Mouse (Mus musculus) hindbrain, embryonic 11.5 days (tissue): Measurements from ENCODE around the gene Hck. TPM values are rescaled to one million over a fixed set of nuclear protein-coding genes. Genes with fewer than 3 reads are reported as not detected.

ENCODE experiments used
- ATAC-seq: fragments of 200-750 bp; cut with Nextera tagmentation; 2 replicates; pipeline ENCODE4 v1.8.0; 2017; ENCODE audit warnings: mild to moderate bottlenecking, moderate TSS enrichment, moderate library complexity; ENCODE audit not compliant: low FRiP score
- DNase-seq: peaks from one replicate; pipeline ENCODE4 v3.0.0-alpha.2; 2015; ENCODE audit warnings: low spot score
- H3K27ac ChIP-seq: fragments of 300-500 bp; sonication (generic); 2 replicates; pipeline ENCODE4 v1.5.1; 2014; ENCODE audit warnings: mild to moderate bottlenecking, low read depth, low read length
- H3K27me3 ChIP-seq: fragments of 300-500 bp; sonication (generic); 2 replicates; pipeline ENCODE4 v1.6.1; 2014; ENCODE audit warnings: mild to moderate bottlenecking, low read length, moderate library complexity, mixed read lengths; ENCODE audit not compliant: control insufficient read depth, insufficient read depth
- H3K36me3 ChIP-seq: fragments of 300-500 bp; sonication (generic); 2 replicates; pipeline ENCODE4 v1.6.1; 2014; ENCODE audit warnings: mild to moderate bottlenecking, low read length, moderate library complexity, mixed read lengths; ENCODE audit not compliant: control insufficient read depth, insufficient read depth
- H3K4me1 ChIP-seq: fragments of 300-500 bp; sonication (generic); replicated peaks from 2 replicates; pipeline ENCODE4 v1.6.1; 2014; ENCODE audit warnings: low read length, mixed read lengths; ENCODE audit not compliant: control insufficient read depth, insufficient read depth
- H3K4me2 ChIP-seq: fragments of 300-500 bp; sonication (generic); replicated peaks from 2 replicates; pipeline ENCODE4 v1.6.1; 2014; ENCODE audit warnings: mild to moderate bottlenecking, low read depth, low read length
- H3K4me3 ChIP-seq: fragments of 300-500 bp; sonication (generic); 2 replicates; pipeline ENCODE4 v1.5.1; 2014; ENCODE audit warnings: low read depth, low read length
- H3K9ac ChIP-seq: fragments of 300-500 bp; sonication (generic); 2 replicates; pipeline ENCODE4 v1.6.1; 2014; ENCODE audit warnings: low read depth, low read length
- H3K9me3 ChIP-seq: fragments of 300-500 bp; sonication (generic); 2 replicates; pipeline ENCODE4 v1.6.1; 2016; ENCODE audit warnings: low read length; ENCODE audit not compliant: control insufficient read depth
- WGBS: fragments of 180-500 bp; shearing (Covaris S2); extraction: QIAGEN DNeasy Blood & Tissue Kit; methylation state at CpG from one replicate; pipeline ENCODE4 v1.1.7; 2014; 5-methylcytosine and 5-hydroxymethylcytosine counted together
- polyA plus RNA-seq: library from polyadenylated mRNA; unstranded; fragments of >200 nt; fragmentation: Nextera tagmentation; extraction: Ambion mirVana; gene quantifications from 2 replicates; pipeline ENCODE4 v1.2.1, GENCODE M21; 2014

Hck gene
- polyA plus RNA-seq, 1 experiment from 2014 or later: 2.4 TPM

GRCm38 (mm10) chr2:153170490-153171224, 62.4 kb downstream of the Hck start:
- no peak overlapping the region for H3K4me2 ChIP-seq
- H3K4me3 ChIP-seq: no peak overlapping the region
- DNase-seq (no peak), ATAC-seq (no peak)
- H3K36me3 ChIP-seq: no peaks in the 10 kb centered on the region
- H3K9me3 ChIP-seq: no peaks in the 10 kb centered on the region
- H3K27ac ChIP-seq: no peak overlapping the region
- no peak overlapping the region for H3K9ac ChIP-seq
- 92% methylated on average over 9 of the region's 9 CpGs for WGBS
- H3K4me1 ChIP-seq: no peaks in the 10 kb centered on the region
- H3K27me3 ChIP-seq: no peaks in the 10 kb centered on the region

- DNase-seq: no peak
- no peak overlapping the region for H3K27ac ChIP-seq
- no peaks in the 10 kb centered on the region for H3K36me3 ChIP-seq
- H3K9me3 ChIP-seq: no peaks in the 10 kb centered on the region
- no peak overlapping the region for H3K9ac ChIP-seq
- H3K4me3 ChIP-seq: no peak overlapping the region
- no peak for ATAC-seq
- H3K4me1 ChIP-seq: no peaks in the 10 kb centered on the region
- no peak overlapping the region for H3K4me2 ChIP-seq
- 97% methylated on average over 5 of the region's 5 CpGs for WGBS
- no peaks in the 10 kb centered on the region for H3K27me3 ChIP-seq
These were observed 63.7 kb downstream of the Hck start for GRCm38 (mm10) chr2:153171966-153172365.

GRCm38 (mm10) chr2:153175995-153176570, 67.8 kb downstream of the Hck start:
- DNase-seq: no peak
- H3K4me1 ChIP-seq: no peaks in the 10 kb centered on the region
- H3K4me3 ChIP-seq: no peak overlapping the region
- 74% methylated on average over 8 of the region's 8 CpGs for WGBS
- no peak overlapping the region for H3K4me2 ChIP-seq
- H3K36me3 ChIP-seq: 0 out of 2 replicates have a peak, but pooled peaks cover 3% of the 10 kb centered on the region
- no peak for ATAC-seq
- H3K9ac ChIP-seq: no peak overlapping the region
- no peaks in the 10 kb centered on the region for H3K9me3 ChIP-seq
- no peaks in the 10 kb centered on the region for H3K27me3 ChIP-seq
- no peak overlapping the region for H3K27ac ChIP-seq

GRCm38 (mm10) chr2:153177188-153177587, 68.9 kb downstream of the Hck start:
- Histone ChIP-seq H3K27me3 (no peaks in the 10 kb centered on the region), H3K4me1 (no peaks in the 10 kb centered on the region), H3K9ac (no peak overlapping the region), H3K4me2 (no peak overlapping the region), H3K9me3 (no peaks in the 10 kb centered on the region), H3K27ac (no peak overlapping the region), H3K4me3 (no peak overlapping the region), H3K36me3 (0 out of 2 replicates have a peak, but pooled peaks cover 3% of the 10 kb centered on the region)
- ATAC-seq: no peak
- DNase-seq: no peak
- WGBS: 88% methylated on average over 3 of the region's 3 CpGs

GRCm38 (mm10) chr2:153179126-153179860, 71.0 kb downstream of the Hck start:
- Histone ChIP-seq H3K36me3 (0 out of 2 replicates have a peak, but pooled peaks cover 3% of the 10 kb centered on the region), H3K27me3 (no peaks in the 10 kb centered on the region), H3K4me1 (no peaks in the 10 kb centered on the region), H3K4me2 (no peak overlapping the region), H3K9me3 (no peaks in the 10 kb centered on the region), H3K4me3 (no peak overlapping the region), H3K9ac (no peak overlapping the region), H3K27ac (no peak overlapping the region)
- ATAC-seq (no peak), DNase-seq (no peak)
- 87% methylated on average over 10 of the region's 10 CpGs for WGBS

- no peak for ATAC-seq
These were observed 71.7 kb downstream of the Hck start for GRCm38 (mm10) chr2:153179961-153180360.

GRCm38 (mm10) chr2:153186176-153186591, 77.9 kb downstream of the Hck start:
- DNase-seq: no peak
- Histone ChIP-seq H3K4me3 (no peak overlapping the region), H3K9me3 (no peaks in the 10 kb centered on the region), H3K4me2 (no peak overlapping the region), H3K9ac (no peak overlapping the region), H3K27me3 (no peaks in the 10 kb centered on the region), H3K36me3 (peaks cover 4% of the 10 kb centered on the region; the same call in 1 of the 2 replicates), H3K4me1 (no peaks in the 10 kb centered on the region), H3K27ac (no peak overlapping the region)
- WGBS: 83% methylated on average over 2 of the region's 2 CpGs
- ATAC-seq: no peak

More at GRCm38 (mm10) chr2:153179961-153180360, 71.7 kb downstream of the Hck start:
- WGBS: 83% methylated on average over 3 of the region's 3 CpGs
- no peak for DNase-seq
- H3K9ac ChIP-seq: no peak overlapping the region
- no peaks in the 10 kb centered on the region for H3K9me3 ChIP-seq
- 0 out of 2 replicates have a peak, but pooled peaks cover 3% of the 10 kb centered on the region for H3K36me3 ChIP-seq
- no peaks in the 10 kb centered on the region for H3K4me1 ChIP-seq
- H3K4me2 ChIP-seq: no peak overlapping the region
- H3K4me3 ChIP-seq: no peak overlapping the region
- no peaks in the 10 kb centered on the region for H3K27me3 ChIP-seq
- no peak overlapping the region for H3K27ac ChIP-seq

- no peaks in the 10 kb centered on the region for H3K4me1 ChIP-seq
- H3K27ac ChIP-seq: no peak overlapping the region
- no peak overlapping the region for H3K4me2 ChIP-seq
- 95% methylated on average over 2 of the region's 2 CpGs for WGBS
- H3K9ac ChIP-seq: no peak overlapping the region
- no peak overlapping the region for H3K4me3 ChIP-seq
- ATAC-seq: no peak
- no peaks in the 10 kb centered on the region for H3K27me3 ChIP-seq
- peaks cover 4% of the 10 kb centered on the region; the same call in 1 of the 2 replicates for H3K36me3 ChIP-seq
- no peaks in the 10 kb centered on the region for H3K9me3 ChIP-seq
- DNase-seq: no peak
These were observed 79.6 kb downstream of the Hck start for GRCm38 (mm10) chr2:153187848-153188247.
